Mouse (Mus musculus): ENCODE data around the gene Nxt1. TPM values are rescaled to one million over a fixed set of nuclear protein-coding genes. Genes with fewer than 3 reads are reported as not detected.

Nxt1 gene
- 27.2 and 31.5 TPM in 2 replicates for polyA plus RNA-seq (2012; rRNA removed)

GRCm38 (mm10) chr2:148672199-148673096, at the start of gene Nxt1:
Gene Nxt1, plus strand, starts transcription at chr2:148672601.

GRCm38 (mm10) chr2:148680775-148681291, 8.4 kb downstream of the Nxt1 start, which contains the start of gene Gzf1:
Gene Gzf1, plus strand, starts transcription at chr2:148681023.

Other genes with a start within 250 kb of the Nxt1 start
- gene Cd93, start 229.0 kb upstream of the Nxt1 start, polyA plus RNA-seq (2012; rRNA removed) = 3.5 and 3.8 TPM in 2 replicates
- gene Gzf1, start 8.4 kb downstream of the Nxt1 start, polyA plus RNA-seq (2012; rRNA removed) = 9.5 and 10.0 TPM in 2 replicates
- gene Napb, start 59.9 kb downstream of the Nxt1 start, polyA plus RNA-seq (2012; rRNA removed) = 0.53 and 0.74 TPM in 2 replicates
- not detected in 2 replicates for gene Cstl1, start 77.8 kb downstream of the Nxt1 start, polyA plus RNA-seq (2012; rRNA removed)
- gene Cst11, start 98.9 kb downstream of the Nxt1 start, polyA plus RNA-seq (2012; rRNA removed) = not detected in 2 replicates
- not detected in 2 replicates for gene 8030411F24Rik, start 109.4 kb downstream of the Nxt1 start, polyA plus RNA-seq (2012; rRNA removed)
- 0.07 TPM in 1 of 2 replicates, not detected in the other for gene Cst12, start 116.8 kb downstream of the Nxt1 start, polyA plus RNA-seq (2012; rRNA removed)
- 0.43 and 0.65 TPM in 2 replicates for gene Cst8, start 126.2 kb downstream of the Nxt1 start, polyA plus RNA-seq (2012; rRNA removed)
- not detected in 2 replicates for gene Cst13, start 147.5 kb downstream of the Nxt1 start, polyA plus RNA-seq (2012; rRNA removed)
- 0.19 and 0.22 TPM in 2 replicates for gene Cst9, start 162.5 kb downstream of the Nxt1 start, polyA plus RNA-seq (2012; rRNA removed)
- not detected in 2 replicates for gene 9230104L09Rik, start 192.4 kb downstream of the Nxt1 start, polyA plus RNA-seq (2012; rRNA removed)
- 248 and 278 TPM in 2 replicates for gene Cst3, start 203.1 kb downstream of the Nxt1 start, polyA plus RNA-seq (2012; rRNA removed)

Measured in liver, embryonic 18 days (tissue).